Mouse (Mus musculus): ENCODE measurements around the gene Usp42. TPM values are rescaled to one million over a fixed set of nuclear protein-coding genes. Genes with fewer than 3 reads are reported as not detected.
A peak's percentile ranks its signal among the peaks of the same experiment; 100 is the strongest.

Usp42 gene
- polyA plus RNA-seq, 1 experiment from 2014 or later: 21.7 TPM

- Histone ChIP-seq H3K27me3 (replicated peaks; ENCODE audit: control insufficient read depth, insufficient read depth, low read length) (no peaks in the 10 kb centered on the region), H3K27ac (ENCODE audit: low read depth, low read length) (no peak overlapping the region), H3K4me2 (ENCODE audit: low read length) (no peak overlapping the region), H3K9me3 (replicated peaks; ENCODE audit: control insufficient read depth, low read length) (no peaks in the 10 kb centered on the region), H3K4me3 (ENCODE audit: low read depth, low read length) (no peak overlapping the region), H3K9ac (ENCODE audit: low read length) (no peak overlapping the region), H3K36me3 (ENCODE audit: control insufficient read depth, insufficient read depth, low read length) (no peaks in the 10 kb centered on the region), H3K4me1 (ENCODE audit: control insufficient read depth, insufficient read depth, low read length) (no peaks in the 10 kb centered on the region)
- WGBS: 72% methylated on average over 6 of the region's 6 CpGs
- ATAC-seq (no peak), DNase-seq (ENCODE audit: low spot score) (no peak)
Measured at GRCm38 (mm10) chr5:143679654-143680053, 52.4 kb downstream of the Usp42 start.

DNA sequence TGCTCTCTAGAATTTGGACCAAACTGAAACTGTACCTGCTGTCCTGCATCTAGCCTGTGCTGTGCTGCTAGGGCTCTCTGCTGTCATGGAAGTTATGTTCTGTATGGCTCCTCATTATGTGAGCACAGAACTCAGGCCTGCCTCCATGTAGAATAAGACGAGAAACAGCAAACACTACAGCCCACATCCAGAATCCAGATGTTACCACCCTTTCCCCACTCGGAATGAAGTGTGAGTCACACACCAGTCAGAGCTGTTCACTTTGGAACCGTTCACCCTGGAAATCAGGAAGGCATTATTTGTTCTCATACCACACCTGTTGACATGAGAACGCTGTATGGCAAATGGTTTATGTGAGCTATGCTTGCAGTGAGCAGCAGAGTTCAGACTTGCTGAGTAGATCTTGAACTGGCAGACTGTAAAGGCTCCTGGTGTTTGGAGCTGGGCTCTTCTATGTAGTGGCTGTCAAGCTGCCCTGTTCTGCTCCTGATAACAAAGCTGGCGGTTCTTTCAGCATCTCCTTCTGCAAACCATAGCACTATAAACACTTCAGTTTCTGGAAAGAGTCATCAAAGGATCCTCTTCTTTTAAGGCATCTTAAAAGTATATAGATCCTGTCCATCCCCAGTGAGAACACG is 53.3 kb downstream of the Usp42 start:
- Histone ChIP-seq H3K4me2 (ENCODE audit: low read length) (no peak overlapping the region), H3K9ac (ENCODE audit: low read length) (no peak overlapping the region), H3K4me3 (ENCODE audit: low read depth, low read length) (no peak overlapping the region), H3K4me1 (ENCODE audit: control insufficient read depth, insufficient read depth, low read length) (no peaks in the 10 kb centered on the region), H3K36me3 (ENCODE audit: control insufficient read depth, insufficient read depth, low read length) (no peaks in the 10 kb centered on the region), H3K27me3 (replicated peaks; ENCODE audit: control insufficient read depth, insufficient read depth, low read length) (no peaks in the 10 kb centered on the region), H3K9me3 (replicated peaks; ENCODE audit: control insufficient read depth, low read length) (no peaks in the 10 kb centered on the region), H3K27ac (ENCODE audit: low read depth, low read length) (no peak overlapping the region)
- ATAC-seq: no peak
- 82% methylated on average over 6 of the region's 6 CpGs for WGBS
- no peak for DNase-seq (ENCODE audit: low spot score)

DNA sequence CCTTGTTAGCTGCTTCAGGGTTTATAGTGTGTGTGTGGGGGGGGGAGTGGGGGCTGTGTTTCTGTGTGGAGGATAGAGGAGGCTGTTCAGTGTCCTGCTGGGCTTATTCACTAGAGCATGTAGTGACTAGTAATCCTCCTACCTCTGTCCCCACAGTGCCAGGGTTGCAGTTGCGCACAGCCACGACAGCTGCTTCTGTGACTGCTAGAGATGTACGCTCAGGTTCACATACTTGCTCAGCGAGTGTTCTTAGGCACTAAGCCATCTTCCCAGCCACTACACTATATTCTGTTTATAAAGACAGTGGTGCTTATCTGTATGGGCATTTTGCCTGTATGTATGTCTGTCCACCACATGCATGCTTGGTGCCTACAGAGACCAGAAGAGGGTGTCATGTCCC is 54.7 kb downstream of the Usp42 start:
- Histone ChIP-seq H3K9ac (ENCODE audit: low read length) (no peak overlapping the region), H3K27me3 (replicated peaks; ENCODE audit: control insufficient read depth, insufficient read depth, low read length) (no peaks in the 10 kb centered on the region), H3K36me3 (ENCODE audit: control insufficient read depth, insufficient read depth, low read length) (no peaks in the 10 kb centered on the region), H3K27ac (ENCODE audit: low read depth, low read length) (no peak overlapping the region), H3K4me3 (ENCODE audit: low read depth, low read length) (no peak overlapping the region), H3K4me2 (ENCODE audit: low read length) (no peak overlapping the region), H3K9me3 (replicated peaks; ENCODE audit: control insufficient read depth, low read length) (no peaks in the 10 kb centered on the region), H3K4me1 (ENCODE audit: control insufficient read depth, insufficient read depth, low read length) (no peaks in the 10 kb centered on the region)
- DNase-seq (ENCODE audit: low spot score) (no peak), ATAC-seq (no peak)
- WGBS: 78% methylated on average over 4 of the region's 4 CpGs

DNA sequence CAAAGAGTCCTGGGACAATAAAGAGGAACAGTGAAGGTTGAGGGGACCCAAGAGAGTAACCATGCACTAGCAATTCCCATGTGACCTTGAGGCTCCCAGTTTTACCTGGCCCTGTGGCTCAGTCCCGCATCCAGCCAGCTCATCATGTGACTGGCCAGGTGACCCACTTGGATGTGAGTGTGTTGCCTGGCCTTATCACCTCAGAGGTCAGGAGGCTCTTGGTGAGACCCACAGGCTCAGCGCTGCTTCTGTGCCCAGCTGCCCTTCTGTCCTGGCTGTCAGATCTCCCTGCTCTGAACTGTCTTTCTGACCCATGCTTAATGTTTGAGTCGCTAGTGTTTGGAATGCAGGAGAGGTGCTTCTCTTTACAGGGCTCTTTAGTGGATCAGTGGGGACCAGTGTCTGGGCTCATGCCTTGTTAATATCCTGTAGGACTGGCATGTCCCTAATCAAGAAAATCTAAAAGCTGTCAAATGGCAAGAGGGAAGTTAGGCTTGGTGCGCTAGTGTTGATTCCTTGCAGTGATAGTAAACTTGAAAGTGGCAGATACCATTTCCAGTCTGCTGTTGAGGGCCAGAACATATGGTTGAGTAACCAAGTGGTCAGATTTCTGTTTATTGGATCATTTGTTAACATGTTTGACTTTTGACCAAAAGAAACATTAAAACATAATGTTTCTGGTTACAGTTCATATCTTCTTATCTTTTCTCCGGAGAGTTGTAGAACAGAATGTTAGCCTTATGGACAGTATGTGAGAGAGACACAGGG is 55.7 kb downstream of the Usp42 start:
- Histone ChIP-seq H3K27ac (ENCODE audit: low read depth, low read length) (no peak overlapping the region), H3K9ac (ENCODE audit: low read length) (no peak overlapping the region), H3K9me3 (replicated peaks; ENCODE audit: control insufficient read depth, low read length) (no peaks in the 10 kb centered on the region), H3K27me3 (replicated peaks; ENCODE audit: control insufficient read depth, insufficient read depth, low read length) (no peaks in the 10 kb centered on the region), H3K4me3 (ENCODE audit: low read depth, low read length) (no peak overlapping the region), H3K4me2 (ENCODE audit: low read length) (no peak overlapping the region), H3K36me3 (ENCODE audit: control insufficient read depth, insufficient read depth, low read length) (no peaks in the 10 kb centered on the region), H3K4me1 (ENCODE audit: control insufficient read depth, insufficient read depth, low read length) (no peaks in the 10 kb centered on the region)
- 90% methylated on average over 5 of the region's 5 CpGs for WGBS
- DNase-seq (ENCODE audit: low spot score) (no peak), ATAC-seq (no peak)

- Histone ChIP-seq H3K36me3 (ENCODE audit: control insufficient read depth, insufficient read depth, low read length) (no peaks in the 10 kb centered on the region), H3K4me3 (ENCODE audit: low read depth, low read length) (no peak overlapping the region), H3K4me1 (ENCODE audit: control insufficient read depth, insufficient read depth, low read length) (no peaks in the 10 kb centered on the region), H3K9ac (ENCODE audit: low read length) (no peak overlapping the region), H3K9me3 (replicated peaks; ENCODE audit: control insufficient read depth, low read length) (no peaks in the 10 kb centered on the region), H3K4me2 (ENCODE audit: low read length) (no peak overlapping the region), H3K27me3 (replicated peaks; ENCODE audit: control insufficient read depth, insufficient read depth, low read length) (no peaks in the 10 kb centered on the region), H3K27ac (ENCODE audit: low read depth, low read length) (no peak overlapping the region)
- WGBS: 79% methylated on average over 5 of the region's 5 CpGs
- ATAC-seq (no peak), DNase-seq (ENCODE audit: low spot score) (no peak)
Measured at GRCm38 (mm10) chr5:143674576-143674975, 57.5 kb downstream of the Usp42 start.

DNA sequence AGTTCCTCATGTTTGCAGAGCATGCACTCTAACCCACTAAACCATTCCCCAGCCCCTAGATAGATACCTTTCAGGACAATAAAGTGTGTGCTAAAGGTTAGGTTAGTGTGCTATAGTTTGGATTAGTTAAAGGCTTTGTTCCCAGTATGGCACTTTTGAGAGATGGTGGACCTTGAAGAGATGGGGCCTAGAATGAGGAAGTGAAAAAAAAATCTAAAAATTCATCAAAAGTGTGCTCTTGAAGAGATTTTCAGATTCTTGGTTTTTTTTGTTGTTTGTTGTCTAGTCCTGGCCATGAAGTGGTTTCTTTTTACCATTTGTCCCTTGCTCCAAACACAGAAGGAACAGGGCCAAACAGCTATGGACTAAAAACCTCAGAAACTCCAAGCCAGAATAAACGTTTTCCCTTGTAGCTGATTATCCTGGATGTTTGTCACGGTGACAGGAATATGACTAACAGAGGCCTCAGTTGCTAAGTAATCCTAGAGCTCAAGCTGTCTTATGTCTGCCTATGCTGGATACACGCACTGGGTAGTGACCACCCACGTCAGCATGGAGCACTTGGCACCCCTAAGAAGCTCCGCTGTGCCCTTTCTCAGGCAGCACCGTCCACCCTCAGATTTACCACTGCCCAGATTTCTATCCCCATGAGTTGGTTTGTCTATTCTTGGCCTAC is 61.2 kb downstream of the Usp42 start:
- Histone ChIP-seq H3K36me3 (ENCODE audit: control insufficient read depth, insufficient read depth, low read length) (no peaks in the 10 kb centered on the region), H3K27ac (ENCODE audit: low read depth, low read length) (no peak overlapping the region), H3K9me3 (replicated peaks; ENCODE audit: control insufficient read depth, low read length) (no peaks in the 10 kb centered on the region), H3K27me3 (replicated peaks; ENCODE audit: control insufficient read depth, insufficient read depth, low read length) (no peaks in the 10 kb centered on the region), H3K4me2 (ENCODE audit: low read length) (no peak overlapping the region), H3K9ac (ENCODE audit: low read length) (no peak overlapping the region), H3K4me1 (ENCODE audit: control insufficient read depth, insufficient read depth, low read length) (no peaks in the 10 kb centered on the region), H3K4me3 (ENCODE audit: low read depth, low read length) (no peak overlapping the region)
- 92% methylated on average over 6 of the region's 6 CpGs for WGBS
- DNase-seq (ENCODE audit: low spot score): no peak
- no peak for ATAC-seq

DNA sequence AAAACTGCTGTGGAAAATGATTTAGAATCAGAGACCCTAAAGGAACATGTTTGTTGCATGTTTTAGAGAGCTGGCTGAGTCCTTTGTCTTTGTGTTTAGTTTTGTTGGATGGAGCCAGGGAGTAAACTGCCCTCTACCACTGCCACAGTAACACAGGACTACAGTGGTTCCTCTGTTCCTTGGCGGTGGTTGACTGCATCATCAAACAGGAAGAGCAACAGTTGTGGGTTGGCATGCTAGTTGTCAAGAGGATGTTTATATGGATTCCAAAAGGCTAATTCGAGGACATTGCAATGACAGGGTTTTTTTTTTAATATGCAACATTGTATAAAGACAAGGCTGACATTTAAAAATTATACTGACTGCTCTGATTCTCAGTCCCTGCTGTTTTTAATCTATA is 62.2 kb downstream of the Usp42 start:
- H3K27me3 ChIP-seq (replicated peaks; ENCODE audit: control insufficient read depth, insufficient read depth, low read length): no peaks in the 10 kb centered on the region
- 87% methylated on average over 2 of the region's 2 CpGs for WGBS
- ATAC-seq: no peak
- no peaks in the 10 kb centered on the region for H3K36me3 ChIP-seq (ENCODE audit: control insufficient read depth, insufficient read depth, low read length)
- H3K9ac ChIP-seq (ENCODE audit: low read length): no peak overlapping the region
- H3K4me2 ChIP-seq (ENCODE audit: low read length): no peak overlapping the region
- H3K4me3 ChIP-seq (ENCODE audit: low read depth, low read length): no peak overlapping the region
- no peaks in the 10 kb centered on the region for H3K4me1 ChIP-seq (ENCODE audit: control insufficient read depth, insufficient read depth, low read length)
- H3K9me3 ChIP-seq (replicated peaks; ENCODE audit: control insufficient read depth, low read length): no peaks in the 10 kb centered on the region
- no peak for DNase-seq (ENCODE audit: low spot score)
- no peak overlapping the region for H3K27ac ChIP-seq (ENCODE audit: low read depth, low read length)

DNA sequence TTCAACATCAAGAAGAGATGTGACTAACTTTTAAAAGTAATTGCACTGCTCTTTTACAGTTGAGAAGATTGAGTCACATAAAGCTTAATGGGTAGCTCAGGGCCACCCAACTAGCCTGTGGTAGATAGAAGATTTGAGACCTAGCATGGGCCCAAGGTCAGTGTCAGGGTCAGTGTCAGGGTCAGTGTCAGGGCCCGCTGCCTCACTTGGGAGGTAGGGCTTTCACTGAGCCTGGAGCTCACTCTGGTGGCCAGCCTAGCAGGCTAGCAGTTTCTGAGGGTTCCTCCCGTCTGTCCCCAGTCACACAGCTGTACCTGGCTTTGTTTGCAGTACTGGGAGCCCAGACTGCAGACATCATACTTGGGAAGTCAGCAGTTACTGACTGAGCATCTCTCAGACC is 62.7 kb downstream of the Usp42 start:
- 38% methylated on average over 2 of the region's 2 CpGs for WGBS
- H3K9me3 ChIP-seq (replicated peaks; ENCODE audit: control insufficient read depth, low read length): no peaks in the 10 kb centered on the region
- no peak overlapping the region for H3K4me3 ChIP-seq (ENCODE audit: low read depth, low read length)

DNA sequence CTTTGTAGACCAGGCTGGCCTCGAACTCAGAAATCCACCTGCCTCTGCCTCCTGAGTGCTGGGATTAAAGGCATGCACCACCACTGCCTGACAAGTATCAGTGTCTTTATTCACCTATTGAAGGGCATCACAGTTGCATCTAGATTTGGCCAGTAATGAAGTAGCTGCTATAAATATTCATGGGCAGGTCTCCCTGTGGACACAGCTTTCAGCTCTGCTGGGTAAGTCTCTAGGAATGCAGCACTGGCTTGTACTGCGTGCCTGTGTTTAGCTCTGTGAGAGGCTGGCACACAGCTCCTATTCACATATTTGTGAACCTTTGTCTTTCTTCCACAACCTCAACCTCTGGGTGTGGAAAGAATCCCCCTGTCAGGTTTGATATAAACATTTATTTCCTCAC is 63.2 kb downstream of the Usp42 start:
- Histone ChIP-seq H3K4me1 (ENCODE audit: control insufficient read depth, insufficient read depth, low read length) (no peaks in the 10 kb centered on the region), H3K36me3 (ENCODE audit: control insufficient read depth, insufficient read depth, low read length) (no peaks in the 10 kb centered on the region), H3K4me3 (ENCODE audit: low read depth, low read length) (no peak overlapping the region), H3K9me3 (replicated peaks; ENCODE audit: control insufficient read depth, low read length) (no peaks in the 10 kb centered on the region), H3K4me2 (ENCODE audit: low read length) (no peak overlapping the region), H3K9ac (ENCODE audit: low read length) (no peak overlapping the region), H3K27me3 (replicated peaks; ENCODE audit: control insufficient read depth, insufficient read depth, low read length) (no peaks in the 10 kb centered on the region), H3K27ac (ENCODE audit: low read depth, low read length) (no peak overlapping the region)
- WGBS: 18% methylated on average over 2 of the region's 2 CpGs
- ATAC-seq: no peak; the same call in 1 of the 2 replicates
- peak; percentile 27 for DNase-seq (ENCODE audit: low spot score)

More for the DNA sequence above, 62.7 kb downstream of the Usp42 start:
- H3K27ac ChIP-seq (ENCODE audit: low read depth, low read length): no peak overlapping the region
- ATAC-seq (no peak), DNase-seq (ENCODE audit: low spot score) (no peak)
- H3K4me2 ChIP-seq (ENCODE audit: low read length): no peak overlapping the region
- H3K27me3 ChIP-seq (replicated peaks; ENCODE audit: control insufficient read depth, insufficient read depth, low read length): no peaks in the 10 kb centered on the region
- H3K9ac ChIP-seq (ENCODE audit: low read length): no peak overlapping the region
- H3K36me3 ChIP-seq (ENCODE audit: control insufficient read depth, insufficient read depth, low read length): no peaks in the 10 kb centered on the region
- H3K4me1 ChIP-seq (ENCODE audit: control insufficient read depth, insufficient read depth, low read length): no peaks in the 10 kb centered on the region
